Mouse (Mus musculus) lung, adult 2 months (tissue): ENCODE measurements around the gene Cacng8. TPM values are rescaled to one million over a fixed set of nuclear protein-coding genes. Genes with fewer than 3 reads are reported as not detected.

Source experiments
- DNase-seq: peaks from one replicate; pipeline ENCODE4 v3.0.0; 2022
- H3K4me1 ChIP-seq: fragments of 200-500 bp; 2 replicates; pipeline ENCODE4 v1.6.1; 2011; ENCODE audit warnings: low read length; ENCODE audit not compliant: control insufficient read depth, insufficient read depth
- H3K4me3 ChIP-seq: fragments of 200-500 bp; replicated peaks from 2 replicates; pipeline ENCODE3; 2011; ENCODE audit warnings: low read depth, mild to moderate bottlenecking, control low read depth, low read length; ENCODE audit errors: extremely low read depth
- CTCF ChIP-seq: fragments of 200-500 bp; IDR thresholded peaks from 2 replicates; pipeline ENCODE4 v1.5.1; 2011; ENCODE audit warnings: mild to moderate bottlenecking, low read length, control low read depth; ENCODE audit not compliant: insufficient read depth
- POLR2A ChIP-seq: fragments of 200-500 bp; IDR thresholded peaks from 2 replicates; pipeline ENCODE4 v1.6.1; 2011; ENCODE audit warnings: low read depth, mild to moderate bottlenecking, control low read depth, low read length, borderline replicate concordance; ENCODE audit errors: extremely low read depth
- WGBS: fragments of 180-500 bp; shearing (Covaris S2); methylation state at CpG from one replicate; pipeline ENCODE4 v1.1.7; 2018; 5-methylcytosine and 5-hydroxymethylcytosine counted together
- polyA plus RNA-seq: library from polyadenylated mRNA; depleted of rRNA; stranded (reverse); fragments of >200 nt; gene quantifications from 2 replicates; pipeline ENCODE4 v1.2.3, GENCODE M21; 2012; rRNA removed

Cacng8 gene
- polyA plus RNA-seq, 1 experiment: not detected

DNA sequence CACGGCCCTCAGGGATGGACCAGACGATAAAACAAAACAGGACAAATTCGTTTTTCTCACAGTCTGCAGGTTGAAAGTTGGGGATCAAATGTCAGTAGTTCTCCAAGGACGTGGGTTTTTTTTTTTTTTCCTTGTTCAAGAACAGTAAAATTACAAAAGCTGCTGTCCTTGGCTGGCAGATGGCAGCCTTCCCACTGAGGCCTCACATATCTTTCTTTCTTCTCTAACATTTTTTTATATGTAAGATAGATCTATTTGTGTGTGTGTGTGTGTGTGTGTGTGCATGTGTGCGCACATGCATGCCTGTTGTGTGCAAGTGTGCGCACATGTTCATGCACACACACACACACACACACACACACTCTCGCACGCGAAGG lies 67.3 kb downstream of the Cacng8 start:
- TF ChIP-seq POLR2A (no peak), CTCF (no peak)
- no peak for DNase-seq
- no peak overlapping the region for H3K4me3 ChIP-seq
- no peaks in the 10 kb centered on the region for H3K4me1 ChIP-seq
- WGBS: 73% methylated on average over 9 of the region's 9 CpGs

DNA sequence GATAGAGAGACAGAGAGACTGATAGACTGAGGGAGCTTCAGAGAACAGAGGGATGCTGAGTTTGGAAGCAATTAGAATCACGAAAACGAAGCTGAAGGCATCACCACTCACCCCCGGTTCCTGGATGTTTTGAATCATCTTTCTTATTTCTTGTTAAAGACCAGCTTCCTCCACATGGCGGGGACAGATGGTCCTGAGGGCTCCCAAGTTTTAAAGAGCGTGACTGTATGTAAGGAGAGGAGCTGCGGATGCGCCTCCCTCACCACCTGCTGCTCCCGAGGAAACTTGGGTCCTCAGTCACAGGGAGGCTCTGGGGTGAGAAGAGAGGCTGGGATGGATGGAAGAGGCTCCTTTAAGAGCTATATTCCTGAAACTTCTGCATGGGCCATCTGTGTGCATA lies 69.8 kb downstream of the Cacng8 start:
- 82% methylated on average over 8 of the region's 8 CpGs for WGBS
- H3K4me1 ChIP-seq: no peaks in the 10 kb centered on the region
- TF ChIP-seq POLR2A (no peak), CTCF (no peak)
- DNase-seq: no peak
- no peak overlapping the region for H3K4me3 ChIP-seq

DNA sequence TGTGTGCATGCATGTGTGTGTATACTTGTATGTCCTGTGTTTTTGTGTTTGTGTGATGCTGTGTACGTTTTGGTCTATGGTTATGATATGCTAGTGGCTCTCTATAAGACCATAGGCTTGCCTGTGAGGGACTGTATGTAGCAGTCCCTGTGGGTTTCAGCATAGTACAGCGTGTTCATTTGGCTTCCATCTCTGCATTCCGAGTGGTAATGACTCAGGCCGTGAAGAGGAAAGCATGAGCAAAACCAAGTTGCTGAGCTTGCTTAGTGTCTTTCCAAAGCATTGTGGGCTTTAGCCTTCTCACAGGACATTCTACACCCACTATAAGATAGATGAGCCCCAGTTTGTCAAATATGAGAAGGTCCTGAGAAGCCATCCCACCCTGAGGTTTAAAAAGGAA lies 72.8 kb downstream of the Cacng8 start:
- DNase-seq: no peak

More for the DNA sequence above, 72.8 kb downstream of the Cacng8 start:
- no peaks in the 10 kb centered on the region for H3K4me1 ChIP-seq
- no peak for TF ChIP-seq POLR2A
- no peak for TF ChIP-seq CTCF
- WGBS: 77% methylated on average over 4 of the region's 4 CpGs
- no peak overlapping the region for H3K4me3 ChIP-seq

Other genes with a start within 250 kb of the Cacng8 start
- 0.22 and 0.26 TPM in 2 replicates for gene AU018091, start 221.5 kb upstream of the Cacng8 start, polyA plus RNA-seq
- gene Nlrp12, start 140.9 kb upstream of the Cacng8 start, polyA plus RNA-seq: 0.25 and 0.50 TPM in 2 replicates
- gene Myadm, start 101.6 kb upstream of the Cacng8 start, polyA plus RNA-seq: 429 and 524 TPM in 2 replicates
- 5.6 and 5.9 TPM in 2 replicates for gene Prkcg, start 101.5 kb upstream of the Cacng8 start, polyA plus RNA-seq
- 3.3 and 7.4 TPM in 2 replicates for gene Cacng7, start 57.7 kb upstream of the Cacng8 start, polyA plus RNA-seq
- gene Cacng6, start 33.5 kb downstream of the Cacng8 start, polyA plus RNA-seq: 0.14 and 1.2 TPM in 2 replicates
- 0.07 and 0.25 TPM in 2 replicates for gene Tarm1, start 111.9 kb downstream of the Cacng8 start, polyA plus RNA-seq
- gene Oscar, start 225.5 kb downstream of the Cacng8 start, polyA plus RNA-seq: 0.18 and 0.28 TPM in 2 replicates
- 151 and 167 TPM in 2 replicates for gene Ndufa3, start 226.7 kb downstream of the Cacng8 start, polyA plus RNA-seq
- gene Tfpt, start 239.2 kb downstream of the Cacng8 start, polyA plus RNA-seq: 6.3 and 8.2 TPM in 2 replicates
- gene Prpf31, start 239.3 kb downstream of the Cacng8 start, polyA plus RNA-seq: 19.2 and 24.9 TPM in 2 replicates